Mouse (Mus musculus): ENCODE data around the gene Ifitm10. TPM values are rescaled to one million over a fixed set of nuclear protein-coding genes. Genes with fewer than 3 reads are reported as not detected.
"Not testable (repeated sequence)": the region's sequence is repeated elsewhere in the genome, so short reads cannot be mapped to it uniquely, and the experiment has no call there.

Gene Ifitm10
- polyA plus RNA-seq, 1 experiment from 2014 or later = 0.40 TPM

GRCm38 (mm10) chr7:142284615-142285080 is 88.9 kb downstream of the Ifitm10 start:
- Histone ChIP-seq H3K27ac (ENCODE audit: low read depth, low read length) (peak overlapping the region; percentile 35; the same call in 1 of the 2 replicates), H3K4me1 (ENCODE audit: control insufficient read depth, insufficient read depth, low read length) (no peaks in the 10 kb centered on the region), H3K4me3 (ENCODE audit: low read depth, low read length) (peak overlapping the region; percentile 40), H3K27me3 (ENCODE audit: control insufficient read depth, insufficient read depth, low read length) (no peaks in the 10 kb centered on the region; the same call in 1 of the 2 replicates), H3K9ac (ENCODE audit: low read length) (peak overlapping the region; percentile 73), H3K9me3 (ENCODE audit: control insufficient read depth, low read length) (no peaks in the 10 kb centered on the region), H3K4me2 (peak overlapping the region; percentile 76), H3K36me3 (ENCODE audit: control insufficient read depth, insufficient read depth, low read length) (no peaks in the 10 kb centered on the region)
- peak; percentile 84 for ATAC-seq (ENCODE audit: low FRiP score)
- peak; percentile 100 for DNase-seq (ENCODE audit: low spot score, missing footprints)
- WGBS = under 1% methylated on average over 19 of the region's 19 CpGs

DNA sequence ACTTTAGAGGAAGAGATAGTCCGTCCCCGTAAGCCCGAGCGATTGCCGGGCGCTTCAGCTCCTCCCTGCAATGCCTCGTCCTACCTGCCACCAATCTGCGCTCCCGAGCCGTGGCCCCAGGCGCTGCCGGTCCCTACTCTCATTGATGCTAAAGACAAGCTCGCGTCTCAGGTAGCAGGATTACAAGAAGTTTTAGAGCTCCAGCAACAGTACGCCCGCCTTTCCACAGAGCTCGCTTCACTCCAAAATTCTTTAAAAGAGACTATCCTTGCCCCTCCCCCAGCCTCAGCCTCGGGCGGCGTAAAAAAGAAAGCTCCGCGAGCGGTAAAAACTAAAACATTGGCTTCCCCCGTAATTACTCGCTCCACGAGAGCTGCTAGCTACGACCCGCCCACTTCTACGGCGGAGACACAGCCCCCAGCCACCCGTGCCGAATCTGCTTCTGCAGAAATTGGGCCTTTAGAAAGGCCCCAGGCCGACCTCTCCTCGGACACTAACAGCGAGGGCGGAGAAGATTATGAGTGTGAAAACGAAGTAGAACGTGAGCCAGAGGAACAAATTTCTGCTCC is 89.4 kb downstream of the Ifitm10 start:
- peak; percentile 96 for DNase-seq (ENCODE audit: low spot score, missing footprints)
- H3K36me3 ChIP-seq (ENCODE audit: control insufficient read depth, insufficient read depth, low read length) = no peaks in the 10 kb centered on the region
- H3K27ac ChIP-seq (ENCODE audit: low read depth, low read length) = peak overlapping the region; percentile 35; the same call in 1 of the 2 replicates
- H3K4me1 ChIP-seq (ENCODE audit: control insufficient read depth, insufficient read depth, low read length) = no peaks in the 10 kb centered on the region
- H3K27me3 ChIP-seq (ENCODE audit: control insufficient read depth, insufficient read depth, low read length) = no peaks in the 10 kb centered on the region; the same call in 1 of the 2 replicates
- WGBS = under 1% methylated on average over 38 of the region's 38 CpGs
- H3K9ac ChIP-seq (ENCODE audit: low read length) = peak overlapping the region; percentile 73
- peak; percentile 76 for ATAC-seq (ENCODE audit: low FRiP score)
- H3K9me3 ChIP-seq (ENCODE audit: control insufficient read depth, low read length) = no peaks in the 10 kb centered on the region
- peak overlapping the region; percentile 40 for H3K4me3 ChIP-seq (ENCODE audit: low read depth, low read length)
- peak overlapping the region; percentile 76 for H3K4me2 ChIP-seq

GRCm38 (mm10) chr7:142282847-142283246 is 90.7 kb downstream of the Ifitm10 start:
- not testable (repeated sequence) for ATAC-seq (ENCODE audit: low FRiP score); H3K4me2 ChIP-seq; DNase-seq (ENCODE audit: low spot score, missing footprints); H3K9ac ChIP-seq (ENCODE audit: low read length); H3K27ac ChIP-seq (ENCODE audit: low read depth, low read length); H3K4me3 ChIP-seq (ENCODE audit: low read depth, low read length); H3K9me3 ChIP-seq (ENCODE audit: control insufficient read depth, low read length); H3K4me1 ChIP-seq (ENCODE audit: control insufficient read depth, insufficient read depth, low read length); H3K36me3 ChIP-seq (ENCODE audit: control insufficient read depth, insufficient read depth, low read length); H3K27me3 ChIP-seq (ENCODE audit: control insufficient read depth, insufficient read depth, low read length)
- 7% methylated on average over 2 of the region's 2 CpGs for WGBS

DNA sequence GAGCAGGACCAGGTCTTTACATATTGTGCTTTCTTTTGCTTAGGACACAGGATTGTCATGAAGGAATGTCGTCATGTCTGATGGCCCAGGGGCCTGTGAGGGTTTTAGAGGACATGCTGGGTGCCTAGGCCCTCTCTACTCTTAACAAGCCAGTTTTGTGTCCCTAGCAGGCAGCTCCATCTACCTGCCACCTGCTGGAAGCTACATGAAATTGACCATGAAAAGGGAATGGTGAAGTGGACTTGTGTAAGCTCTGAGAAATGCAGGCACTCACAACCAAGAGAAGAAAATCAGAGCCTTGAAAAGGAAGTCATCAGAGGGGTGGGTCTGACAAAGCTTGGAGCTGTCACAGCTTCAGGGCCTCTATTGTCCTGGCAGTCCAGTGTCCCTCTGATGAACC is 94.3 kb downstream of the Ifitm10 start:
- not testable (repeated sequence) for H3K36me3 ChIP-seq (ENCODE audit: control insufficient read depth, insufficient read depth, low read length); H3K4me1 ChIP-seq (ENCODE audit: control insufficient read depth, insufficient read depth, low read length); H3K27ac ChIP-seq (ENCODE audit: low read depth, low read length); H3K9me3 ChIP-seq (ENCODE audit: control insufficient read depth, low read length); H3K4me2 ChIP-seq; H3K4me3 ChIP-seq (ENCODE audit: low read depth, low read length); DNase-seq (ENCODE audit: low spot score, missing footprints); H3K9ac ChIP-seq (ENCODE audit: low read length); ATAC-seq (ENCODE audit: low FRiP score); H3K27me3 ChIP-seq (ENCODE audit: control insufficient read depth, insufficient read depth, low read length)
- WGBS = 62% methylated on average over 1 of the region's 1 CpGs

- not testable (repeated sequence) for H3K9me3 ChIP-seq (ENCODE audit: control insufficient read depth, low read length); H3K4me1 ChIP-seq (ENCODE audit: control insufficient read depth, insufficient read depth, low read length); H3K4me2 ChIP-seq; H3K27me3 ChIP-seq (ENCODE audit: control insufficient read depth, insufficient read depth, low read length); ATAC-seq (ENCODE audit: low FRiP score); H3K27ac ChIP-seq (ENCODE audit: low read depth, low read length); H3K4me3 ChIP-seq (ENCODE audit: low read depth, low read length); H3K9ac ChIP-seq (ENCODE audit: low read length); H3K36me3 ChIP-seq (ENCODE audit: control insufficient read depth, insufficient read depth, low read length)
- DNase-seq (ENCODE audit: low spot score, missing footprints) = peak; percentile 92
- 0% methylated on average over 3 of the region's 3 CpGs for WGBS
These were observed 95.4 kb downstream of the Ifitm10 start for GRCm38 (mm10) chr7:142278183-142278582.

Other genes starting within 250 kb of the Ifitm10 start
- gene Gm39115, start 237.7 kb downstream of the Ifitm10 start, polyA plus RNA-seq (2014; fragmentation: Nextera tagmentation; extraction: Ambion mirVana) = not detected in 2 replicates
- not detected in 2 replicates for gene Gm45337, start 229.1 kb downstream of the Ifitm10 start, polyA plus RNA-seq (2014; fragmentation: Nextera tagmentation; extraction: Ambion mirVana)
- gene Gm29735, start 216.6 kb downstream of the Ifitm10 start, polyA plus RNA-seq (2014; fragmentation: Nextera tagmentation; extraction: Ambion mirVana) = not detected in 2 replicates
- not detected in 2 replicates for gene Gm4553, start 208.0 kb downstream of the Ifitm10 start, polyA plus RNA-seq (2014; fragmentation: Nextera tagmentation; extraction: Ambion mirVana)
- gene Krtap5-2, start 197.7 kb downstream of the Ifitm10 start, polyA plus RNA-seq (2014; fragmentation: Nextera tagmentation; extraction: Ambion mirVana) = not detected in 2 replicates
- gene Gm10153, start 183.4 kb downstream of the Ifitm10 start, polyA plus RNA-seq (2014; fragmentation: Nextera tagmentation; extraction: Ambion mirVana) = not detected in 2 replicates
- gene Krtap5-3, start 172.4 kb downstream of the Ifitm10 start, polyA plus RNA-seq (2014; fragmentation: Nextera tagmentation; extraction: Ambion mirVana) = not detected in 2 replicates
- not detected in 2 replicates for gene Gm7579, start 161.9 kb downstream of the Ifitm10 start, polyA plus RNA-seq (2014; fragmentation: Nextera tagmentation; extraction: Ambion mirVana)
- not detected in 2 replicates for gene Krtap5-5, start 143.8 kb downstream of the Ifitm10 start, polyA plus RNA-seq (2014; fragmentation: Nextera tagmentation; extraction: Ambion mirVana)
- not detected in 2 replicates for gene Gm40460, start 132.7 kb downstream of the Ifitm10 start, polyA plus RNA-seq (2014; fragmentation: Nextera tagmentation; extraction: Ambion mirVana)
- not detected in 2 replicates for gene Gm2431, start 115.4 kb downstream of the Ifitm10 start, polyA plus RNA-seq (2014; fragmentation: Nextera tagmentation; extraction: Ambion mirVana)
- not detected in 2 replicates for gene Gm4559, start 99.4 kb downstream of the Ifitm10 start, polyA plus RNA-seq (2014; fragmentation: Nextera tagmentation; extraction: Ambion mirVana)
- gene Krtap5-1, start 76.6 kb downstream of the Ifitm10 start, polyA plus RNA-seq (2014; fragmentation: Nextera tagmentation; extraction: Ambion mirVana) = not detected in 2 replicates
- not detected in 2 replicates for gene Krtap5-4, start 70.2 kb downstream of the Ifitm10 start, polyA plus RNA-seq (2014; fragmentation: Nextera tagmentation; extraction: Ambion mirVana)
- 0.79 and 0.93 TPM in 2 replicates for gene Gm49369, start 8.9 kb upstream of the Ifitm10 start, polyA plus RNA-seq (2014; fragmentation: Nextera tagmentation; extraction: Ambion mirVana)
- 166 and 169 TPM in 2 replicates for gene Ctsd, start 14.3 kb upstream of the Ifitm10 start, polyA plus RNA-seq (2014; fragmentation: Nextera tagmentation; extraction: Ambion mirVana)
- not detected in 2 replicates for gene Syt8, start 61.1 kb upstream of the Ifitm10 start, polyA plus RNA-seq (2014; fragmentation: Nextera tagmentation; extraction: Ambion mirVana)
- gene Tnni2, start 68.1 kb upstream of the Ifitm10 start, polyA plus RNA-seq (2014; fragmentation: Nextera tagmentation; extraction: Ambion mirVana) = 0.47 and 0.96 TPM in 2 replicates
- 11.1 and 13.1 TPM in 2 replicates for gene Lsp1, start 87.1 kb upstream of the Ifitm10 start, polyA plus RNA-seq (2014; fragmentation: Nextera tagmentation; extraction: Ambion mirVana)
- gene Tnnt3, start 125.1 kb upstream of the Ifitm10 start, polyA plus RNA-seq (2014; fragmentation: Nextera tagmentation; extraction: Ambion mirVana) = 0.77 and 2.0 TPM in 2 replicates
- 13.9 and 16.6 TPM in 2 replicates for gene Mrpl23, start 158.9 kb upstream of the Ifitm10 start, polyA plus RNA-seq (2014; fragmentation: Nextera tagmentation; extraction: Ambion mirVana)